Mouse (Mus musculus) CD8-positive naive resting alpha-beta T cell, adult 2 months (primary cell): ENCODE data around the gene St13.

Experiments
- DNase-seq, 2 experiments: peaks; one replicate each; pipeline ENCODE4 v3.0.0; 2022; ENCODE audit warnings: low read depth in 2 of 2, low spot score in 2 of 2

The St13 gene

DNA sequence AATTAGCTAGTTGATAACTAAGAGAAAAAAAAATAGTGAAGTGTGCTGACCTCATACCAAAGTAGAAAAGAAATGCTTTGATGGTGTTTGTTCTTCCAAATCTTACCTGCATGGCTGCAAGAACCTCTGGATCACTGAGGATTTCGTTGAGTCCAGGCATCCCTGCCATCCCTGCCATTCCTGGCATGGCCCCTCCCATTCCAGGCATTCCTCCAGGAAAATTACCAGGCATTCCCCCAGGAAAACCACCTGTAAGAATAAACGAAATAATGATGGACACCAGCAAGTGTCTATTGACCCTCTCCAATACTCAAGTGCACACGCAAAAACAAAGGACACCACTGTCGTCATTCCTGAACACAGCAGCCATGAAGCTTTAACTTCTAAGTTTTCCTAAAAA lies 33.6 kb downstream of the St13 start:
- DNase-seq: no peak

DNA sequence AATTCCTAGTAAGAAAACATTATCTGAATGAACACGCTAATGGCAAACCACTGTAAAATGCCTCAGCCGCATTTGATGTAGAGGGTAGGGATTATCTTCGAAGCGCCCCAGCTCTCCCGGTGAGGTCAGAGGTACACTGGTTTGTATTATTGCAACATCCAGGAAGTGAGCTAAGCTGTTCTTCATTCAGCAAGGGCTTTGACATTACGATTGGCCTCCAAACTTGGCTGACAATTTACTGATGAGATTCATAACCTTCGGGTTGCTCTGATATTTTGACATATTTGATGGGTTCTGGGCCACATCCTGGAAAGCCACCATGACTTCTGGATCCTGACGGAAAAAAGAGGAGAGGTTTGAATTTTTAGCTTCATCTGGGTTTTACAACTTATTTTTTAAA lies 34.6 kb downstream of the St13 start:
- no peak for DNase-seq

DNA sequence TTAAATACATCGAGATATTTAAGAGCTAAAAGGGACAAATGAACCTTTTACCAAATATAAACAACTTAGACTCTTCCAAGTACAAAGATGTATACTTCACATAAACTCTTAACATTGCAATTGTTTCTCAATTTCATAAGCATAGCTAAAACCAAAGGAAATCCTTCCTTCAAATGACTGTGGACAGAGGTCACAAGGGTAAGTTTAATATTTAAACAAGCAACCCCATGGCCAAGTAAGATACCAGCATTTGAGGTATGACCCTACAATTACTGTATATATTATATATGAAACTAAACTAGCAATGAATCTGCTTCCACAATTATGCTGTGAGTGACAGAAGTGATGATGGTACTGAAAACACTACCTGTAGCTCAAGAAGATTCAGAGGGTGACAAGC lies 35.6 kb downstream of the St13 start:
- no peak for DNase-seq

DNA sequence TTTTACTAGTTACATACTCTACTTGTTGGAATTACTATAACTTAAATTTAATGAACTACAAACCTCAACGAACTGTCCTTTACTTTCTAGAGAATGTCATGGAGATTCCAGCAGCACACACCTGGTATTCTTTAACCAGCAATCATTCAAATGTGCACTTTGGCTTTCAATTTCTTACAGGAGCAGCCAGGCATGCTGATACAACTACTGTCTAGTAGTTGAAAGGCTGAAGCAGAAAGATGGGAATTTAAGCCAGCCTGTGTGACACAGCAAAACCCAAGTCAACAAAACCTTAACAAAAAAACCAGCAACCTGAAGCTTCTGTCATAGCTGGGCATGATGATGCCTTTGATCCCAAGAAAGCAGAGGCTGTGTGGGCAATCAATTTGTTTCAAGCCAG lies 37.4 kb downstream of the St13 start:
- no peak for DNase-seq

DNA sequence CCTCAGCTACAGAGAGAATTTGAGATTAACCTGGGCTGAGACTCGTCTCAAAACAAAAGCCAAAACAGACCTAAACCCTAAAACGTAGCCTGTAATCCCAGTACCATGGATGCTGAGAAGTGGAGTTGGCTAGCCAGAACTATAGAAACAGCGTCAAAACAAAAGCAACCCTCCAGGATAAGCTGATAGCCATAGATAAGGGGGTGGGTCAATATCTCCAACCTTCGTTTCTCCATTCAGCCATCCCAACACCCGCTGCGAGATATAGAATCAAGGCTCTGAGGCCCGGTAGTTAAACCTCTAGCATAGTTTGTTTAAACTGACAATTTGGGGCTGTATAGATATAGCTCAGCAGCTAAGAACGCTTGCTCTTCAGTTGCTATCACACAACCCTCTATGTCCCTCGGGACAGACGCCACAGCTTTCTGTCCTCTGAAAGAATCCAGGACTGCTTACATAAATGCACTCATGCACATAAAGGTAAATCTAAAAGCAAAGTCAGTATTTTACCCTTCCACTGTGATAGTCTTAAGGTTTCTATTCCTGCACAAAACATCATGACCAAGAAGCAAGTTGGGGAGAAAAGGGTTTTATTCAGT lies 38.4 kb downstream of the St13 start:
- no peak for DNase-seq

DNA sequence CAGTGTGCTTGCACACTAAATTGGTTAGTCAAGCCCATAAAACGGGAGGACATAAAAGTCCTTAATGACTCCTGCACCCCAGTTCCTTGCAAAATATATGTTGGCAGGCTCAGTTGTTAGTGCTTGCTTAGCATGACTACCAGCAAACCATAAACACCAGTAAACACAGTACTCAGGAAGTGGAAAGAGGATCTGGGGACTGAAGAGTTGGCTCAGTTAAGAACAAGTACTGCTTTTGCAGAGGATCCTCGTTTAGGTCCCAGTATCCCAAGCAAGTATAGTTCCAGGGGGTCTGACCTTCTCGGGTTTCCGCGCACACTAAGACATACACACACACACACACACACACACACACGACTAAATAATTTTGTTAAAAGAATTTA lies 38.9 kb downstream of the St13 start:
- no peak for DNase-seq

DNA sequence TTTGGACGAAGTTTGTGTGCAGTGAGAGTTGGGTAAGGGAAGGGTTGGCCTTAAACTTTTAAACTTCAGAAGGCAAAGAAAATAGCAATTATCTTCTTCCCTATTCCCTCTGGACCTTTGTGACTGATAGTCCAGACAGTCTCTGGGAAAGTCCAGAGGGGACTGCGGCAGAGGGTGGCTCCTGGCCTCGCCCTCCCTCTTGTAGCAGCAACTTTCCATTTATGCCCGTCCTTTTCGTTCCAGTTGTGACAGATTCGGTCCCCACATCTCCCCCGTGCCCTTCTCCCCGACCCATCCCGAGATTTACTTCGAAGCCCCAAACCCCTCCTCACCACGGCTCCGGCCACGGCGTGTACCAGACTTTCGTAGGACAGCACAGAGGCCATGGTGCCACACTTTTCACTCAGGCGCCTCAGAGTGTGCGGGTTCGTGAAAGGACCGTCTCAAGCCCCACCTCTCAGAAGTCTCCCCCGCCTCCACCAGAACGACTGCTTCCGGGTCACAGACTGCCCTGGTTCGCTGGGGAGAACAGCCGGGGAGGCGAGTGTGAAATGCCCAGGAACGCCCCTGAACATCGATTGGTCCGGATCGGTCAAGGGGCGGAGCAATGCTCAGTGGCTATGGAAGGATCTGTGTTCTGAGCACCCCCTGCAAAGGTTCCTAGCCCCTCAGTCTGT lies 39.4 kb downstream of the St13 start, which contains the start of gene Slc25a17:
Gene Slc25a17, minus strand, starts transcription at position 468 of the 677 bp plus-strand sequence.
- DNase-seq: peak; percentile 88 to 93

DNA sequence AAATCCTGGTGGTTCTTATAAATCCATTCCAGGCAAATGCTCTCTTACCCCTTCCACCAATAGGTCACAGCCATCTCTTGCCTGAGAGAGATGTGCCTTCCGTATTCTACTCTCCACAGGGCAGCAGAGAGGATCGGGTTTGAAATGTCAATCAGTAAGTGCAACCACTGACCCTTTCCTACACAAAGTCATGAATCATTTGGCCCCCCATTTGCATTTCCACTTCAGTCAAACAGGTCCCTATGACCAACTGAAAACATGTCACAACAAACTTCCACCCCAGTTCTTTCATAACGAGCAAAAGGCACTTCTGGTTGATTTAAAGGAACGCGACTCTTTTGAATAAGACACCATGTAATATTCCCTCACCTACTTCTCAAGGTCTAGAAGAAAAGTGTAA lies 40.5 kb downstream of the St13 start:
- no peak for DNase-seq

DNA sequence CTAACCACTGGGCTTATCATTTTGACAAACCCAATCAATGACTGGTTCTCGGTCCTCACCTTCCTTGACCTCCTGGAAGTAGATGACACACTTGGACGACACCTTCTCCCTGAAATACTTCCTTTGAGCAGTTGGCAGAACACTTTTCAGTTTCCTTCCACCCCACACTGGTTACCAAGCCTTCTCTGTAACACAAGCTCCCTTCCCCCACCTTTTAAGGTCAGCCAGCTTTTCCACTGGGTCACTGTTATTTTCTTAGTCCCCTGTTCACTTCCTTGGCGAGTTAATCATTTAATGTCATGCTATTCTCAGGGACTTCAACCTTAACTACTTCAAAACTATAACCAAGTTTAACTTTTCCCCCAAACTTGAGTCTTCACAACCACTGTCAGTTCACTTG lies 40.9 kb downstream of the St13 start:
- DNase-seq: no peak

DNA sequence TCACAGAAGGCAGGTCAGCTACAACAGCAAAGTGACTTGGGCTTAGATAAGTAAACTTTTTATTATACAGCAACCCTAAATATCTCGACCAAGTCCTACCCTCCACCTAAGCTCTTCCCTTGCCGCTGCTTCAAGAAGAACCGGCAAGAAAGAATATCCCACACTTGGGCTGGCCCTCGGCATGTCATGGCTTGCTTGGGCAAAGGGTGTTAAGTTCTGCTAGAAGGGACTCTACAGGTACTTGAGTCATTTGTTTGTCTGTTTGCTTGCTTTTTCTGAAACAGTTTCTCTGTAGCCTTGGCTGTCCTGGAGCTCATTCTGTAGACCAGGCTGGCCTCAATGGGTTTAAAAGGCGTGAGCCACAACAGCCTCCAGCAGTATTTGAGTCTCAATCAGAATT lies 42.9 kb downstream of the St13 start:
- no peak for DNase-seq

DNA sequence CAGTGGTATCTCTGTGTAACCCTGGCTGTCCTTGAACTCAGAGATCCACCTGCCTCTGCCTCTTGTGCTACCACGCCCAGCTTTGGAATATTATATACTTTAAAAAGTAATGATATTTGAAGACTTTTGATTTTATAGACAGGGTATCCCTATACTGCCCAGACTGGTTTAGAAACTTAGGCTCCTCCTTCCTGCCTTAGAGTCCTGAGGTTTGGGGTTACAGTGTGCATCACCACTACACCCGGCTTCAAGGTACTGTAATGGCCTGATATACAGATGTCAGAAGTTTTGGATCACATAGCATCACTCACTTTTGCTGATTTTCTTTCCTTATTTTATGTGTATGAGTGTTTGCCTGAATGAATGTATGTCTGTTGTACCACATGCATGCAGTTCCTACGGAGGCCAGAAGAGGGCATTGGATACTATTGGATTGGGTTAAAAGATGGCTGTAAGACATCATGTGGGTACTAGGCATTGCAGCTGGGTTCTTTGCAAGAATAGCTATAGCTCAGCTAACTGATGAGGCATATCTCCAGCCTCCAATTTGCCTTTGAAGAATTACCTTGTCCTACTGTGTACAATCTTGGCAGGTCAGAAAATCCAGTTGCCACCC lies 44.6 kb downstream of the St13 start:
- DNase-seq: peak; percentile 26 to 58

DNA sequence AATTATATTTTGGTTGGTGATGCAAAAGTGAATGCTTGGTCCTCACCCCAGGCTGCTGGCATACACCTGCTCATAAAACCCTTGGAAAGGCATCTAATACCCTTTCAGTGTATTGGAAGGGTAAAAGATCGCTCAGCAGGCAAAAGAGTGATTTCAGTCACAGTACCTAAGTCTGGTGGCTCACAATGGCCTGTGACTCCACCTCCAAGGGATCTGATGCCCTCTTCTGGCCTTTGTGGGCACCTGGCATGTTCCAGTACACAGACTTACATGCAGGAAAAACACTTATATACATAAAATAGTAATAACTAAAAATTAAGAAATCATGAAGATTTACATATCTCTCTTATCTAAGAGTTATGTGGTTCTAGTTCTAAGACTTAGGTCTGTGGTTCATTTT lies 47.2 kb downstream of the St13 start:
- DNase-seq: no peak

DNA sequence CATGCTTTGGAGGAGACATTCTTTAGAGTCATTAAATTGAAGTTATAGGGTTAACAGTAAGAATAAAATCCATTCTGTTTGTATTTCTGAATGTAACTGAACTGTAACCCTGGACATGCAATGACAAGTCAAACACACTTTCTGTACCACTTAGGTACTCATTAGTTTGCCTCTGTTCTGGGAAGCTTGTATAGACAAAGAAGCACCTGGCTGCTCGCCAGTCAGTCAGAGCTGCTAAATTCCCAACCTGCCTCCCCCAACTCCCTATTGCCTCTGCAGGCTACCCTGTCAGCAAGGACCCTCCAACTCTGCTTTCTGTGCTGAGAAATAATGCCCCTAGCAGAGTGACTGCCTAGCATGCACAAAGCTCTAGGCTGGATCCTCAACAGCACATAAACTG lies 49.5 kb downstream of the St13 start:
- no peak for DNase-seq

DNA sequence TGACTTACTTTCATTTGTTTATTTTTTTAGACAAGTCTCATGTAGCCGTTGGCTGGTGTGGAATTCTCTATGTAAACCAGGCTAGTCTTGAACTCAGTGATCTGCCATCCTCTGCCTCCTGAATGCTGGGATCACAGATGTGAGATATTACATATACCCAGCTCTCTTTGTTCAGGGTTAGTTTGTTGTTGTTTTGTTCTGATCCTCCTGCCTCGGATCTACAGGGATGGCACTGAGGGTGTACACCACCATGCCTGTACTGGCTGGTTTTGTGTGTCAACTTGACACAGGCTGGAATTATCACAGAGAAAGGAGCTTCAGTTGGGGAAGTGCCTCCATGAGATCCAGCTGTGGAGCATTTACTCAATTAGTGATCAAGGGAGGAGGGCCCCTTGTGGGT lies 51.5 kb downstream of the St13 start:
- DNase-seq: no peak

DNA sequence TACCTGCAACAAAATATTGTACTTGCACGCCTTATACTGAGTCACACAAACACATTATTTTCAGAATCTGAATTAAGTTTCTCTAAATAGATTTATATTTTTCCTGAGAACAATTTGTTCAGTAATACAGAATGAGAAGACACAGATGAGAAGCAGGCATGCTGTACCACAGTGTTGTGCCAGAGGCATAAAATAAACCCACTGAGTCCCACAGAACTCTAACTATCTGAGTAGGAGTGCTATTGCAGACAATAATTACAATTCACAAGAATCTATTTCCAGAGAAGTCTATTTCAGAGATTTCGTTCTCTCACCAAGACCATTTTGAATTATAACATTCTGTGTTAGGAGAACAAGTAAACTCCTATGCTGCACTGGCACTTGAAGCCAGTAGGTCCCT lies 52.4 kb downstream of the St13 start:
- DNase-seq: no peak

DNA sequence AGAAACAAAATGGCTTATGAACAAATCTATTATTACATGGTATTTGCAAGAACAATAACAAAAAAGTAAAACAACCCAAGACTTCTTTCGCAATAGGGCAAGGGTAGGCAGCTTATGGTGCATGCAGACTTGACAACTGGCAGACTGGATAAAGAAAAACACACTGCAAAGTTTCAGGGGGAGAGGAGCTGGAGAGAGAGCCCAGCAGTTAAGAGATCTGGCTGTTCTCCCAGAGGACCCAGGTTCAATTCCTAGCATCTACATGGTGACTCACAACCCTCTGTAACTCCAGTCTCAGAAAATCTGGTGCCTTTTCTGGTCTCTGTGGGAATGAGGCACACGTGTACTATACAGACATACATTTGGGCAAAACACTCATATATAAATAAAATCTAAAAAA lies 58.5 kb downstream of the St13 start:
- no peak for DNase-seq

DNA sequence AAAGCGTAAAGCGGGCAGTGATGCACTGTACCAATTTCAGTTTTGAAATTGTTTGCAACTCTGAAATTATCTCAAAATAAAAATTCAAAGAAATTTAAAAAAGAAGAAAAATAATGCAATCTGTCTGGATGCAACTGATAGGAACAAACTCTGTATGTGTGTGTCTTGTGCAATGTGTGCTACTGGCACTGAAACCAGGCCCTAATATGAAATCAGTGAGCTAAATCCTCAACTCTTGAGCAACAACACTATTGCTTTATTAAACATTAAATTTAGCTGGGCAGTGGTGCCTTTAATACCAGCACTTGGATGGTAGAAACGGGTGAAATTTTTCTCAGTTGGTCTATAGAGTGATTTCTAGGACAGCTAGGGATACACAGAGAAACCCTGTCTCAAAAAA lies 60.7 kb downstream of the St13 start:
- no peak for DNase-seq

DNA sequence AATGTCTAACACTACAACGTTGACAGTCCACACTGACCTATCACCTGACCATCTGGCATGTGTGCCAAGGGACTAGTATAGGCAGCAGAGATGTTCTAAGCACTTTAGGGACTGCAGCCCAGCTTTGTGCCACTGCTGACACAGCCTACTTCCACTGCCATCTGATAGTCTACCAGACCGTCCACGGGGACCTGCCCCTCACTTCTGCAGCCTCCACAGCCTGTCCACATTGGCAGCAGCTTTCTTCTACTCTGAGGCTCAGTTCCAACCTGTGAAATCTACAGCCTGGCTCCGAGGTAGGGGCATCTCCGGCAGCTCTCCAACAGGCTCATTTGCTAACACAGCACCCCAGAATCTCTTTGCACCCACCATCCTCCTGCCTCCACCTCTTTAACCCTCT lies 63.4 kb downstream of the St13 start:
- DNase-seq: no peak

DNA sequence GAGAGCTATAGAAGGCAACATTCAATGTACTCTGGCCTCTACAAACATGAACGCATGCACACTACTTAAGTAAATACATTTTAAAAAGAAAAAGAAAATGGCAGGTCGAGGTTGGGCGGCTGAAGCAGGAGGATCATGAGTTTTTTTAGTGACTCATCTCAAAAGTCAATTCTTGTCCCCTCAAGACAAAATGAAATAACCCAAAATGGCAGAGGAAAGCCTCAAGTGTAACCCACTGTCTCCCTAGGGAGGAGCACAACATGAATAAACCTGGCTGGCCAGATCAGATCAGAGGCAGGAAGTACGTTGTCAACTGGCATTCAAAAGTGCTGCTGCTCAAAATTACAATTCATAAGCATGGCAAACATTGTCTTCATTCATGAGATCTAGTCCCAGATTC lies 67.4 kb downstream of the St13 start:
- DNase-seq: no peak

DNA sequence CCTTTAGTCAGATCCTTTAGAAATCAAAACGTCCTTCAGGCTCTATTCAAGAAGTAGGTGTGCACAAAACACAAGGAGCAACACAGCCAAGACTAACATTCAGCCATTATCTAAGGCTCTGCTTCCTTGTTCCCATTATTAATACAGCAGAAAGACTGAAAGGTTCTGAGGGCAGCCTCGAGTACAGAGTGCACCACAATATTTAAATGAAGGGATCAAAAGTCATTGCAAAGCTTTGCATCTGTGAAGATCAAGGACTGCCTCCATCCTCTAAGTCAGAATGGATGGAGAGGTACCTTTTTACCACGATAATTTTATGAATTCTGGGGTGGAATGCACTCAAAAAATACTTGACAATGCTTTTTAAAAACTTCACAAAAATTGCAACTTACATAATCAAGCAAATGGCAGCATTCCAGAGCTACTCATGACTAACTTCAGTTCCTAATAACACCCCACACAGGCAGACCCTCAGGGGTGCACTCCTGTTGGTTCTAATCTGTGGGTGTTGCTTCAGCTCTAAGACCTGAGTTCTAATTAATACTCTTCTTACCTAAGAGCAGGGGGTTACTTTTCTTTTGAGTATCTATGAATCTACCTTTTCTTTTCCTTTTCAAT lies 69.0 kb downstream of the St13 start:
- no peak for DNase-seq

DNA sequence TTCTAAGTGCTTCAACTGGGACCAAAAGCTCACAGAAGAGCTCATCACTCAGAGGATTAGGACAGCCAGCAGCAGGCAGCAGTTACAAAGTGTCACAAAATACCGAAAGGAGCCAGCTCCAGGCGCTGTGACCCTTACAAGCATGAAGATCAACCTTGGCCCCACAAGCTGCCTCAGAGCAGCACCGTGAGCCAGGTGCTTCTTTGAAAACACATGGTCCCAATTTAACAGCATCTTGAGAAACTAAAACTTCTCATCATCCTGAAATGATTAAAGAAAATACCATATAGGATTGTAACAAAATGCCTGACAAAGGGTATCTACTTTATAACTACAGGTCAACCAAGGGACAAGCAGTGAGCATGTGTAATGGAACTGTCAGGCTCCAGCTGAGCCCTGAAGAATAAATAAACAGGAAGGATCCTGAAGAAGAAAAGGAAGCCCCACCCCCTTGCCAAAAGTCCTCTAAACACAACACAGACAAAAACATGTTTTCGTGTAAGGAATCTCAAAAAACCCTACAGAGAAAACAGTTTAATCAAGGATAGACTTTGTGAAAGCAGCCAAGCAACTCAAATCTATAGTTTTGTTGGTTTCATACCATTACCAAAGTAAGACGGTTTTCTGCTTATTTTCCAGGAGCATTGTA lies 70.0 kb downstream of the St13 start:
- no peak for DNase-seq

DNA sequence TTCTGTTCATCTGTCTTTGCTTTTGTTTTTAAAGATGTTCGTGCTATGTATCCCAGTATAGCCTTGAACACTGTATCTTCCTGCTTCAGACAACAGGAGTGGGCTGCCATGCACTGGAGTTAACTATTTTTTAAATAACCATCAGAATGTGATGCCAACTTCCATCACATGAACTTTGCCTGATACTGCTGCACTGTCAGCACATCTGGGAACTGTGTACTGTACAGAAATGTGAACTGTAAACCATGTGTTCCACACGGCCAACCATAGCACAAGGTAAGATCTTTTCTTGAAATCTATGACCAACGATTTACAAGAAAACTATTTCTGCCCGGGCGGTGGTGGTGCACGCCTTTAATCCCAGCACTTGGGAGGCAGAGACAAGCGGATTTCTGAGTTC lies 72.4 kb downstream of the St13 start:
- DNase-seq: no peak
